Mouse (Mus musculus): ENCODE data around the gene St8sia6. TPM values are rescaled to one million over a fixed set of nuclear protein-coding genes. Genes with fewer than 3 reads are reported as not detected.
"Not testable (repeated sequence)": the region's sequence is repeated elsewhere in the genome, so short reads cannot be mapped to it uniquely, and the experiment has no call there.

Gene St8sia6
- polyA plus RNA-seq, 1 experiment = 2.0 TPM

- DNase-seq (ENCODE audit: low read depth in 1 of 2, low spot score in 2 of 2) = no peak
- 80% methylated on average over 4 of the region's 4 CpGs for WGBS
- H3K36me3 ChIP-seq (ENCODE audit: control insufficient read depth, insufficient read depth, low read length) = no peaks in the 10 kb centered on the region
These were observed 111.2 kb downstream of the St8sia6 start for GRCm38 (mm10) chr2:13682488-13683204.

GRCm38 (mm10) chr2:13672946-13673345 lies 120.9 kb downstream of the St8sia6 start:
- no peak overlapping the region; the same call in 1 of the 2 replicates for H3K4me3 ChIP-seq (ENCODE audit: extremely low read depth, insufficient read depth, insufficient read length)
- no peaks in the 10 kb centered on the region for H3K36me3 ChIP-seq (ENCODE audit: control insufficient read depth, insufficient read depth, low read length)
- peak; percentile 1 to 30 for DNase-seq (ENCODE audit: low read depth in 1 of 2, low spot score in 2 of 2)
- 75% methylated on average over 3 of the region's 3 CpGs for WGBS
- no peak overlapping the region for H3K27ac ChIP-seq (ENCODE audit: insufficient read depth, low read length)
- no peak for TF ChIP-seq POLR2A (IDR thresholded peaks at IDR 0.05; ENCODE audit: low read depth, low read length)
- TF ChIP-seq CTCF (IDR thresholded peaks at IDR 0.05; ENCODE audit: extremely low read depth, insufficient read depth, insufficient read length, insufficient replicate concordance) = peak; percentile 60; the same call in 1 of the 2 replicates
- H3K4me1 ChIP-seq (ENCODE audit: control insufficient read depth, insufficient read depth, insufficient read length) = no peaks in the 10 kb centered on the region
- H3K27me3 ChIP-seq (ENCODE audit: control insufficient read depth, insufficient read depth, low read length) = no peaks in the 10 kb centered on the region

More at GRCm38 (mm10) chr2:13682488-13683204, 111.2 kb downstream of the St8sia6 start:
- no peaks in the 10 kb centered on the region for H3K4me1 ChIP-seq (ENCODE audit: control insufficient read depth, insufficient read depth, insufficient read length)
- no peaks in the 10 kb centered on the region for H3K27me3 ChIP-seq (ENCODE audit: control insufficient read depth, insufficient read depth, low read length)
- H3K27ac ChIP-seq (ENCODE audit: insufficient read depth, low read length) = no peak overlapping the region
- H3K4me3 ChIP-seq (ENCODE audit: extremely low read depth, insufficient read depth, insufficient read length) = no peak overlapping the region
- TF ChIP-seq POLR2A (IDR thresholded peaks at IDR 0.05; ENCODE audit: low read depth, low read length) = no peak
- no peak for TF ChIP-seq CTCF (IDR thresholded peaks at IDR 0.05; ENCODE audit: extremely low read depth, insufficient read depth, insufficient read length, insufficient replicate concordance)

- Histone ChIP-seq H3K36me3 (ENCODE audit: control insufficient read depth, insufficient read depth, low read length) (no peaks in the 10 kb centered on the region), H3K4me3 (ENCODE audit: extremely low read depth, insufficient read depth, insufficient read length) (peak overlapping the region; percentile 10; the same call in 1 of the 2 replicates), H3K4me1 (ENCODE audit: control insufficient read depth, insufficient read depth, insufficient read length) (no peaks in the 10 kb centered on the region), H3K27me3 (ENCODE audit: control insufficient read depth, insufficient read depth, low read length) (no peaks in the 10 kb centered on the region), H3K27ac (ENCODE audit: insufficient read depth, low read length) (no peak overlapping the region)
- whole genome bisulfite sequencing = 33% methylated on average over 12 of the region's 12 CpGs
- no peak for DNase-seq (ENCODE audit: low read depth in 1 of 2, low spot score in 2 of 2)
- TF ChIP-seq POLR2A (IDR thresholded peaks at IDR 0.05; ENCODE audit: low read depth, low read length) (no peak), CTCF (IDR thresholded peaks at IDR 0.05; ENCODE audit: extremely low read depth, insufficient read depth, insufficient read length, insufficient replicate concordance) (no peak)
These were observed 121.4 kb downstream of the St8sia6 start for GRCm38 (mm10) chr2:13672426-13672825.

DNA sequence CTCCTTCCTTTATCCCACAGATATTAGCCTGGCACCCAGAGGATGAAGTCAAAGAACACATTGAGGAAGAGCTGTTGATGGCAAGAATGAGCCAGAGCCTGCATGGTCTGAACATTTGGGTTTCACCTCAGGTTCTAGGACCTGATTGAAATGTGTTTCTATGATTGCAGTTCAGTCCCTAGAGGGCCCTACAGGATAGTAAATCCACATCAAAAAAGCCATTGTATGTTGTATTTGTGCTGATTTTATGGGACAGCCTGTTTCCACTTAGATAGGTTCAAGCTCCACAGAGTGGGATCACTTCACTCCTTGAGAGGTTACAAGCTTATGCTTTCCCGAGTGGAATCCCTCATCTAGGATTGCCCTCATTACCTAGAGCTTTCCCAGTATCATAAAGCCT lies 159.0 kb downstream of the St8sia6 start:
- H3K36me3 ChIP-seq (ENCODE audit: control insufficient read depth, insufficient read depth, low read length) = no peaks in the 10 kb centered on the region
- H3K4me1 ChIP-seq (ENCODE audit: control insufficient read depth, insufficient read depth, insufficient read length) = no peaks in the 10 kb centered on the region
- H3K27me3 ChIP-seq (ENCODE audit: control insufficient read depth, insufficient read depth, low read length) = no peaks in the 10 kb centered on the region
- no peak overlapping the region for H3K27ac ChIP-seq (ENCODE audit: insufficient read depth, low read length)
- H3K4me3 ChIP-seq (ENCODE audit: extremely low read depth, insufficient read depth, insufficient read length) = no peak overlapping the region
- TF ChIP-seq CTCF (IDR thresholded peaks at IDR 0.05; ENCODE audit: extremely low read depth, insufficient read depth, insufficient read length, insufficient replicate concordance) (no peak), POLR2A (IDR thresholded peaks at IDR 0.05; ENCODE audit: low read depth, low read length) (no peak)
- DNase-seq (ENCODE audit: low read depth in 1 of 2, low spot score in 2 of 2) = no peak
- 60% methylated on average over 1 of the region's 1 CpGs for WGBS

DNA sequence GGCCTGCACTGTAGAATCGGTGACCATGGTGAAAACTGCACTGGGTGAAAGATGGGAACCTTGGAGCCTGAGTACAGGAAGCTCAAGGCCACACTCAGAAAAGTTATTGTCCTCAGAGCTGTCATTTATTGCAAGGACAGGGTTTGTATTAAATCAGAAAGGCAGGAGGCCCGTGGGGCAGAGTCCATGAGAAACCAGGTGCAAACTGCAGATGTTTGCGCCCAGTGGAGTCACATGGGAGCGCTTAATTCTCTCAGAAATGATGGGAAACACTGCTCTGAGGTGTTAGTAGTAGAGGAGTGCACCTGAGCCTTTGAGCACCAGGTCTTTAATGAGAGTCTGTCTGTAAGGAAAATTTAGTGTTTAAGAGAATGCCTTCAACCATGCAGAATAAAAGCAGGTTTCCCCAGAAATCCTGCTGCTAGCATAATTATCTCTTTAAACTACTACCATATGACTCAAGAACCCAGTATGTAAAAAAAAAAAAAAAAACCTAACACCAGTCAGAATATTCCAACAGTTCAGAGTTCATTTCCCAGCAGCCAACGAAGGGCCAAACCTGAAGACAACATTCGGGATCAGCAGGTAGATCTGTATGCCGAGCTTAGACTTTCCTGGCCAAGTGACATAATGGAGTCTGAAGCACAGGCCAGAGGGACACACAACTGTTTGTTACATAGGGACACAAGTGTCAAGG lies 163.6 kb downstream of the St8sia6 start:
- no peak for TF ChIP-seq POLR2A (IDR thresholded peaks at IDR 0.05; ENCODE audit: low read depth, low read length)
- no peak for TF ChIP-seq CTCF (IDR thresholded peaks at IDR 0.05; ENCODE audit: extremely low read depth, insufficient read depth, insufficient read length, insufficient replicate concordance)
- WGBS = 80% methylated on average over 7 of the region's 7 CpGs
- DNase-seq (ENCODE audit: low read depth in 1 of 2, low spot score in 2 of 2) = no peak
- no peak overlapping the region for H3K4me3 ChIP-seq (ENCODE audit: extremely low read depth, insufficient read depth, insufficient read length)
- no peaks in the 10 kb centered on the region for H3K27me3 ChIP-seq (ENCODE audit: control insufficient read depth, insufficient read depth, low read length)
- H3K27ac ChIP-seq (ENCODE audit: insufficient read depth, low read length) = no peak overlapping the region
- H3K36me3 ChIP-seq (ENCODE audit: control insufficient read depth, insufficient read depth, low read length) = no peaks in the 10 kb centered on the region
- no peaks in the 10 kb centered on the region for H3K4me1 ChIP-seq (ENCODE audit: control insufficient read depth, insufficient read depth, insufficient read length)

DNA sequence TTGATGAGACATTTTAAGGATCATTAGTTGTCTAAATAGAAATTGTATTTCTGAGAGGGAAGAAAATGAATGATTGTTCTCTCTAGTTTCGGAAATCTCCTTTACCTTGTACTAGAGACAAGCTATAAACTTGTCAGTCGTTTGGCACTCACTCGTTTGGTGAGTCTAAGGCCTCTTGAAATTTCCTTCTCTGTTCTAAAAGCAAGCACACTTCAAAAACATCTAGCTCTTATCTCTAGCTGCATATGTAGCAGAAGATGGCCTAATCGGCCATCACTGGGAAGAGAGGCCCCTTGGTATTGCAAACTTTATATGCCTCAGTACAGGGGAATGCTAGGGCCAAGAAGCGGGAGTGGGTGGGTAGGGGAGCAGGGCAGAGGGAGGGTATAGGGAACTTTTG lies 190.2 kb downstream of the St8sia6 start:
- not testable (repeated sequence) for H3K27me3 ChIP-seq (ENCODE audit: control insufficient read depth, insufficient read depth, low read length); H3K4me3 ChIP-seq (ENCODE audit: extremely low read depth, insufficient read depth, insufficient read length); H3K27ac ChIP-seq (ENCODE audit: insufficient read depth, low read length); DNase-seq (ENCODE audit: low read depth in 1 of 2, low spot score in 2 of 2); H3K36me3 ChIP-seq (ENCODE audit: control insufficient read depth, insufficient read depth, low read length); H3K4me1 ChIP-seq (ENCODE audit: control insufficient read depth, insufficient read depth, insufficient read length)
- 79% methylated on average over 5 of the region's 5 CpGs for WGBS

DNA sequence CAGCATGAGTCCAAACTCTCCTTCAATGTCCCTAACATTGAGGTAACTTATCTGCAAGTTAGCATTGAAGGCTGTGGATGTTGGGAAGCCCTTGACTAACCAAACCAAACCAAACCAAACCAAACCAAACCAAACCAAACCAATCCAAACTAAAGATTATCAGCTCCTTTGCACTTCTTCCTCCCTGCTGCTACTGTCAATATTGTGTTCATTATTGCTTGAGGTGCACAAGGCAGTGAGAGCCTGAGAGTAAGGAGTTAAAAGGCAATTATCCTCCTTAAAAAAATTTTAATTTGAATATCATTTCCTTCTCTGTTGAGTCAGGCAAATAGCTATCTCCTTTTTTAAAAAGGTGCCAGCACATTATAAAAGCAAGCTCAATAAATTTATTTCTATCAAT lies 190.8 kb downstream of the St8sia6 start:
- TF ChIP-seq POLR2A (IDR thresholded peaks at IDR 0.05; ENCODE audit: low read depth, low read length) (no peak), CTCF (IDR thresholded peaks at IDR 0.05; ENCODE audit: extremely low read depth, insufficient read depth, insufficient read length, insufficient replicate concordance) (no peak)
- Histone ChIP-seq H3K4me3 (ENCODE audit: extremely low read depth, insufficient read depth, insufficient read length) (no peak overlapping the region), H3K27me3 (ENCODE audit: control insufficient read depth, insufficient read depth, low read length) (no peaks in the 10 kb centered on the region), H3K4me1 (ENCODE audit: control insufficient read depth, insufficient read depth, insufficient read length) (no peaks in the 10 kb centered on the region), H3K36me3 (ENCODE audit: control insufficient read depth, insufficient read depth, low read length) (no peaks in the 10 kb centered on the region), H3K27ac (ENCODE audit: insufficient read depth, low read length) (no peak overlapping the region)
- no peak for DNase-seq (ENCODE audit: low read depth in 1 of 2, low spot score in 2 of 2)

Other genes starting within 250 kb of the St8sia6 start
- gene Trdmt1, start 249.4 kb downstream of the St8sia6 start, polyA plus RNA-seq (2012; rRNA removed) = 1.1 and 1.2 TPM in 2 replicates
- gene Vim, start 220.1 kb downstream of the St8sia6 start, polyA plus RNA-seq (2012; rRNA removed) = 718 and 867 TPM in 2 replicates

All from spleen, adult 2 months (tissue).